Mouse (Mus musculus) midbrain, embryonic 13.5 days (tissue): ENCODE measurements around the gene AW551984. TPM values are rescaled to one million over a fixed set of nuclear protein-coding genes. Genes with fewer than 3 reads are reported as not detected.

Experiments used
- ATAC-seq: fragments of 200-750 bp; cut with Nextera tagmentation; 2 replicates; pipeline ENCODE4 v1.8.0; 2017; ENCODE audit warnings: mild to moderate bottlenecking, moderate TSS enrichment, moderate library complexity
- H3K27ac ChIP-seq: fragments of 300-500 bp; sonication (generic); 2 replicates; pipeline ENCODE4 v1.5.1; 2015; ENCODE audit warnings: inconsistent platforms, mild to moderate bottlenecking, moderate library complexity
- H3K27me3 ChIP-seq: fragments of 300-500 bp; sonication (generic); 2 replicates; pipeline ENCODE4 v1.6.1; 2015; ENCODE audit warnings: mild to moderate bottlenecking, inconsistent platforms
- H3K36me3 ChIP-seq: fragments of 300-500 bp; sonication (generic); 2 replicates; pipeline ENCODE4 v1.6.1; 2015; ENCODE audit warnings: mild to moderate bottlenecking, inconsistent platforms
- H3K4me1 ChIP-seq: fragments of 300-500 bp; sonication (generic); replicated peaks from 2 replicates; pipeline ENCODE4 v1.6.1; 2015; ENCODE audit warnings: inconsistent platforms
- H3K4me2 ChIP-seq: fragments of 300-500 bp; sonication (generic); replicated peaks from 2 replicates; pipeline ENCODE4 v1.6.1; 2015; ENCODE audit warnings: moderate library complexity, mild to moderate bottlenecking, inconsistent platforms
- H3K4me3 ChIP-seq: fragments of 300-500 bp; sonication (generic); replicated peaks from 2 replicates; pipeline ENCODE4 v1.5.1; 2015; ENCODE audit warnings: mild to moderate bottlenecking, inconsistent platforms
- H3K9ac ChIP-seq: fragments of 300-500 bp; sonication (generic); replicated peaks from 2 replicates; pipeline ENCODE4 v1.6.1; 2015; ENCODE audit warnings: mild to moderate bottlenecking, inconsistent platforms
- H3K9me3 ChIP-seq: fragments of 300-500 bp; sonication (generic); 2 replicates; pipeline ENCODE4 v1.6.1; 2016; ENCODE audit warnings: mild to moderate bottlenecking, inconsistent platforms
- WGBS: fragments of 180-500 bp; shearing (Covaris S2); methylation state at CpG from one replicate; pipeline ENCODE4 v1.1.7; 2015; 5-methylcytosine and 5-hydroxymethylcytosine counted together
- polyA plus RNA-seq: library from polyadenylated mRNA; unstranded; fragments of >200 nt; fragmentation: Nextera tagmentation; extraction: Ambion mirVana; gene quantifications from 2 replicates; pipeline ENCODE4 v1.2.1, GENCODE M21; 2015

AW551984 gene
- 59.7 and 66.7 TPM in 2 replicates for polyA plus RNA-seq

- H3K36me3 ChIP-seq: no peaks in the 10 kb centered on the region
- ATAC-seq: peak; percentile 59
- peak within 1 kb of the TSS; percentile 81 for H3K4me2 ChIP-seq
- peaks cover 21% of the 10 kb centered on the region for H3K4me1 ChIP-seq
- no peaks in the 10 kb centered on the region for H3K9me3 ChIP-seq
- H3K27ac ChIP-seq: peak within 1 kb of the TSS; percentile 53
- peak within 1 kb of the TSS; percentile 58 for H3K9ac ChIP-seq
- H3K4me3 ChIP-seq: peak within 1 kb of the TSS; percentile 47
- H3K27me3 ChIP-seq: peaks cover 3% of the 10 kb centered on the region; the same call in 1 of the 2 replicates
- 0% methylated on average over 8 of the region's 8 CpGs for WGBS
Observed at GRCm38 (mm10) chr9:39603999-39604453, at the start of gene AW551984. Gene AW551984, minus strand, starts transcription at chr9:39604403.

GRCm38 (mm10) chr9:39647382-39647781 lies 43.2 kb upstream of the AW551984 start:
- Histone ChIP-seq H3K27me3 (no peaks in the 10 kb centered on the region), H3K36me3 (no peaks in the 10 kb centered on the region), H3K9ac (no peak overlapping the region), H3K4me1 (no peaks in the 10 kb centered on the region), H3K27ac (no peak overlapping the region), H3K4me2 (no peak overlapping the region), H3K9me3 (no peaks in the 10 kb centered on the region), H3K4me3 (no peak overlapping the region)
- no peak for ATAC-seq
- WGBS: 90% methylated on average over 4 of the region's 4 CpGs

- no peak within 1 kb of the TSS for H3K4me3 ChIP-seq
- no peaks in the 10 kb centered on the region for H3K4me1 ChIP-seq
- H3K36me3 ChIP-seq: no peaks in the 10 kb centered on the region
- ATAC-seq: no peak
- H3K9me3 ChIP-seq: no peaks in the 10 kb centered on the region
- H3K27ac ChIP-seq: no peak within 1 kb of the TSS
- H3K9ac ChIP-seq: no peak within 1 kb of the TSS
- no peaks in the 10 kb centered on the region for H3K27me3 ChIP-seq
- no peak within 1 kb of the TSS for H3K4me2 ChIP-seq
Observed at GRCm38 (mm10) chr9:39644785-39645184, 40.6 kb upstream of the AW551984 start, which contains the start of gene Olfr961. Gene Olfr961, plus strand, starts transcription at chr9:39645085.

- Histone ChIP-seq H3K4me3 (no peak overlapping the region), H3K9me3 (no peaks in the 10 kb centered on the region), H3K36me3 (no peaks in the 10 kb centered on the region), H3K27me3 (no peaks in the 10 kb centered on the region), H3K4me2 (no peak overlapping the region), H3K27ac (peak overlapping the region; percentile 72), H3K4me1 (no peaks in the 10 kb centered on the region), H3K9ac (no peak overlapping the region)
- 24% methylated on average over 4 of the region's 4 CpGs for WGBS
- ATAC-seq: peak; percentile 75
Observed at GRCm38 (mm10) chr9:39633913-39634594, 29.9 kb upstream of the AW551984 start.

GRCm38 (mm10) chr9:39629069-39629468 lies 24.9 kb upstream of the AW551984 start:
- Histone ChIP-seq H3K9me3 (no peaks in the 10 kb centered on the region), H3K27ac (no peak overlapping the region), H3K4me2 (no peak overlapping the region), H3K27me3 (no peaks in the 10 kb centered on the region), H3K36me3 (no peaks in the 10 kb centered on the region), H3K9ac (no peak overlapping the region), H3K4me3 (no peak overlapping the region), H3K4me1 (no peaks in the 10 kb centered on the region)
- ATAC-seq: no peak
- WGBS: 87% methylated on average over 2 of the region's 2 CpGs

GRCm38 (mm10) chr9:39624711-39625110 lies 20.5 kb upstream of the AW551984 start:
- Histone ChIP-seq H3K4me1 (no peaks in the 10 kb centered on the region), H3K9ac (no peak overlapping the region), H3K27me3 (no peaks in the 10 kb centered on the region), H3K9me3 (no peaks in the 10 kb centered on the region), H3K27ac (no peak overlapping the region), H3K4me2 (no peak overlapping the region), H3K4me3 (no peak overlapping the region), H3K36me3 (no peaks in the 10 kb centered on the region)
- no peak for ATAC-seq
- 91% methylated on average over 2 of the region's 2 CpGs for WGBS

- no peaks in the 10 kb centered on the region for H3K9me3 ChIP-seq
- no peaks in the 10 kb centered on the region for H3K36me3 ChIP-seq
- H3K4me1 ChIP-seq: no peaks in the 10 kb centered on the region
- WGBS: 88% methylated on average over 3 of the region's 3 CpGs
- no peak overlapping the region for H3K27ac ChIP-seq
- H3K9ac ChIP-seq: no peak overlapping the region
- H3K4me3 ChIP-seq: no peak overlapping the region
- no peak for ATAC-seq
- no peaks in the 10 kb centered on the region for H3K27me3 ChIP-seq
- H3K4me2 ChIP-seq: no peak overlapping the region
Observed at GRCm38 (mm10) chr9:39623783-39624182, 19.6 kb upstream of the AW551984 start.

GRCm38 (mm10) chr9:39621073-39621472 lies 16.9 kb upstream of the AW551984 start, which contains the start of gene Olfr960:
Gene Olfr960, plus strand, starts transcription at chr9:39621373.
- 63% methylated on average over 1 of the region's 1 CpGs for WGBS
- no peak for ATAC-seq

GRCm38 (mm10) chr9:39611953-39612352 lies 7.8 kb upstream of the AW551984 start:
- WGBS: 65% methylated on average over 1 of the region's 1 CpGs
- Histone ChIP-seq H3K4me3 (no peak overlapping the region), H3K4me2 (no peak overlapping the region), H3K9me3 (no peaks in the 10 kb centered on the region), H3K36me3 (no peaks in the 10 kb centered on the region), H3K9ac (no peak overlapping the region), H3K27ac (no peak overlapping the region), H3K4me1 (no peaks in the 10 kb centered on the region), H3K27me3 (no peaks in the 10 kb centered on the region; the same call in 1 of the 2 replicates)
- ATAC-seq: peak; percentile 58; the same call in 1 of the 2 replicates

More at GRCm38 (mm10) chr9:39621073-39621472, 16.9 kb upstream of the AW551984 start, which contains the start of gene Olfr960:
- Histone ChIP-seq H3K36me3 (no peaks in the 10 kb centered on the region), H3K4me3 (no peak within 1 kb of the TSS), H3K27ac (no peak within 1 kb of the TSS), H3K27me3 (no peaks in the 10 kb centered on the region), H3K9ac (no peak within 1 kb of the TSS), H3K4me1 (no peaks in the 10 kb centered on the region), H3K9me3 (no peaks in the 10 kb centered on the region), H3K4me2 (no peak within 1 kb of the TSS)

GRCm38 (mm10) chr9:39610355-39610754 lies 6.2 kb upstream of the AW551984 start, which contains the start of gene Olfr148:
Gene Olfr148, plus strand, starts transcription at chr9:39610655.
- ATAC-seq: no peak
- Histone ChIP-seq H3K27ac (no peak within 1 kb of the TSS), H3K36me3 (no peaks in the 10 kb centered on the region), H3K9ac (no peak within 1 kb of the TSS), H3K27me3 (peaks cover 3% of the 10 kb centered on the region; the same call in 1 of the 2 replicates), H3K4me1 (no peaks in the 10 kb centered on the region), H3K4me3 (no peak within 1 kb of the TSS), H3K9me3 (no peaks in the 10 kb centered on the region), H3K4me2 (no peak within 1 kb of the TSS)
- 70% methylated on average over 3 of the region's 3 CpGs for WGBS

- ATAC-seq: no peak
Observed at GRCm38 (mm10) chr9:39608497-39608896, 4.3 kb upstream of the AW551984 start.

GRCm38 (mm10) chr9:39603333-39603845 lies 814 bp downstream of the AW551984 start:
- Histone ChIP-seq H3K36me3 (no peaks in the 10 kb centered on the region), H3K4me2 (peak overlapping the region; percentile 81), H3K27ac (peak overlapping the region; percentile 53), H3K9me3 (no peaks in the 10 kb centered on the region), H3K4me1 (peaks cover 21% of the 10 kb centered on the region), H3K9ac (peak overlapping the region; percentile 58), H3K27me3 (peaks cover 3% of the 10 kb centered on the region; the same call in 1 of the 2 replicates), H3K4me3 (peak overlapping the region; percentile 47)
- WGBS: 1% methylated on average over 9 of the region's 9 CpGs
- peak; percentile 69 for ATAC-seq

More at GRCm38 (mm10) chr9:39608497-39608896, 4.3 kb upstream of the AW551984 start:
- Histone ChIP-seq H3K4me1 (peaks cover 10% of the 10 kb centered on the region), H3K9ac (no peak overlapping the region), H3K27me3 (peaks cover 3% of the 10 kb centered on the region; the same call in 1 of the 2 replicates), H3K9me3 (no peaks in the 10 kb centered on the region), H3K27ac (no peak overlapping the region), H3K4me2 (no peak overlapping the region), H3K4me3 (no peak overlapping the region), H3K36me3 (no peaks in the 10 kb centered on the region)
